Mouse (Mus musculus): ENCODE data around the gene Auh. TPM values are rescaled to one million over a fixed set of nuclear protein-coding genes. Genes with fewer than 3 reads are reported as not detected.

Gene Auh
- total and polyA plus RNA-seq, 2 experiments from 2014 or later: 60.7 to 61.3 TPM

- no peak overlapping the region for H3K9ac ChIP-seq (replicated peaks; ENCODE audit: low read depth, low read length)
- H3K9me3 ChIP-seq (replicated peaks; ENCODE audit: control insufficient read depth, low read length): no peaks in the 10 kb centered on the region
- no peak for ATAC-seq (ENCODE audit: insufficient read depth, low read depth)
- no peak for TF ChIP-seq CTCF (IDR thresholded peaks at IDR 0.05; ENCODE audit: low read depth)
- no peak for TF ChIP-seq EP300 (IDR thresholded peaks at IDR 0.05; ENCODE audit: low read depth)
- H3K36me3 ChIP-seq (replicated peaks; ENCODE audit: control insufficient read depth, insufficient read depth, low read length): 0 out of 2 replicates have a peak, but pooled peaks cover 12% of the 10 kb centered on the region
- no peak overlapping the region for H3K4me2 ChIP-seq (ENCODE audit: low read depth, low read length)
- WGBS: 83% methylated on average over 7 of the region's 7 CpGs
- no peaks in the 10 kb centered on the region for H3K27me3 ChIP-seq (ENCODE audit: control insufficient read depth, insufficient read depth, low read length)
- no peak overlapping the region for H3K4me3 ChIP-seq (ENCODE audit: low read depth, low read length)
- 0 out of 2 replicates have a peak, but pooled peaks cover 3% of the 10 kb centered on the region for H3K4me1 ChIP-seq (ENCODE audit: control insufficient read depth, insufficient read depth)
- no peak overlapping the region for H3K27ac ChIP-seq (ENCODE audit: low read depth)
- no peak for DNase-seq (ENCODE audit: low spot score)
Observed at GRCm38 (mm10) chr13:52921065-52921825, 8.2 kb downstream of the Auh start.

- Histone ChIP-seq H3K4me2 (ENCODE audit: low read depth, low read length) (no peak overlapping the region), H3K27me3 (ENCODE audit: control insufficient read depth, insufficient read depth, low read length) (no peaks in the 10 kb centered on the region), H3K4me1 (ENCODE audit: control insufficient read depth, insufficient read depth) (peaks cover 5% of the 10 kb centered on the region; the same call in 1 of the 2 replicates), H3K9me3 (replicated peaks; ENCODE audit: control insufficient read depth, low read length) (no peaks in the 10 kb centered on the region), H3K36me3 (replicated peaks; ENCODE audit: control insufficient read depth, insufficient read depth, low read length) (0 out of 2 replicates have a peak, but pooled peaks cover 12% of the 10 kb centered on the region), H3K27ac (ENCODE audit: low read depth) (no peak overlapping the region), H3K9ac (replicated peaks; ENCODE audit: low read depth, low read length) (no peak overlapping the region), H3K4me3 (ENCODE audit: low read depth, low read length) (no peak overlapping the region)
- ATAC-seq (ENCODE audit: insufficient read depth, low read depth) (no peak), DNase-seq (ENCODE audit: low spot score) (no peak)
- no peak for TF ChIP-seq CTCF (IDR thresholded peaks at IDR 0.05; ENCODE audit: low read depth)
- TF ChIP-seq EP300 (IDR thresholded peaks at IDR 0.05; ENCODE audit: low read depth): no peak
- 54% methylated on average over 10 of the region's 10 CpGs for WGBS
Observed at GRCm38 (mm10) chr13:52919790-52920352, 9.6 kb downstream of the Auh start.

- no peak overlapping the region for H3K4me3 ChIP-seq (ENCODE audit: low read depth, low read length)
- ATAC-seq (ENCODE audit: insufficient read depth, low read depth): no peak
- no peak overlapping the region for H3K27ac ChIP-seq (ENCODE audit: low read depth)
- H3K4me2 ChIP-seq (ENCODE audit: low read depth, low read length): no peak overlapping the region
- TF ChIP-seq CTCF (IDR thresholded peaks at IDR 0.05; ENCODE audit: low read depth) (no peak), EP300 (IDR thresholded peaks at IDR 0.05; ENCODE audit: low read depth) (no peak)
- H3K9me3 ChIP-seq (replicated peaks; ENCODE audit: control insufficient read depth, low read length): no peaks in the 10 kb centered on the region
- 0 out of 2 replicates have a peak, but pooled peaks cover 12% of the 10 kb centered on the region for H3K36me3 ChIP-seq (replicated peaks; ENCODE audit: control insufficient read depth, insufficient read depth, low read length)
- no peak overlapping the region for H3K9ac ChIP-seq (replicated peaks; ENCODE audit: low read depth, low read length)
- WGBS: 92% methylated on average over 5 of the region's 5 CpGs
- peaks cover 5% of the 10 kb centered on the region; the same call in 1 of the 2 replicates for H3K4me1 ChIP-seq (ENCODE audit: control insufficient read depth, insufficient read depth)
- H3K27me3 ChIP-seq (ENCODE audit: control insufficient read depth, insufficient read depth, low read length): no peaks in the 10 kb centered on the region
- DNase-seq (ENCODE audit: low spot score): no peak
Observed at GRCm38 (mm10) chr13:52918333-52918732, 11.1 kb downstream of the Auh start.

GRCm38 (mm10) chr13:52914591-52915110 lies 14.8 kb downstream of the Auh start:
- DNase-seq (ENCODE audit: low spot score): no peak
- no peak overlapping the region for H3K4me2 ChIP-seq (ENCODE audit: low read depth, low read length)
- H3K9ac ChIP-seq (replicated peaks; ENCODE audit: low read depth, low read length): no peak overlapping the region
- H3K27ac ChIP-seq (ENCODE audit: low read depth): no peak overlapping the region
- no peak overlapping the region for H3K4me3 ChIP-seq (ENCODE audit: low read depth, low read length)
- no peaks in the 10 kb centered on the region for H3K9me3 ChIP-seq (replicated peaks; ENCODE audit: control insufficient read depth, low read length)
- ATAC-seq (ENCODE audit: insufficient read depth, low read depth): no peak
- 77% methylated on average over 19 of the region's 19 CpGs for WGBS
- TF ChIP-seq CTCF (IDR thresholded peaks at IDR 0.05; ENCODE audit: low read depth) (no peak), EP300 (IDR thresholded peaks at IDR 0.05; ENCODE audit: low read depth) (no peak)
- H3K36me3 ChIP-seq (replicated peaks; ENCODE audit: control insufficient read depth, insufficient read depth, low read length): peaks cover 28% of the 10 kb centered on the region
- peaks cover 5% of the 10 kb centered on the region; the same call in 1 of the 2 replicates for H3K4me1 ChIP-seq (ENCODE audit: control insufficient read depth, insufficient read depth)
- H3K27me3 ChIP-seq (ENCODE audit: control insufficient read depth, insufficient read depth, low read length): no peaks in the 10 kb centered on the region

GRCm38 (mm10) chr13:52913926-52914325 lies 15.6 kb downstream of the Auh start:
- no peak overlapping the region for H3K4me3 ChIP-seq (ENCODE audit: low read depth, low read length)
- WGBS: 86% methylated on average over 7 of the region's 7 CpGs
- no peak overlapping the region for H3K27ac ChIP-seq (ENCODE audit: low read depth)
- no peak overlapping the region for H3K9ac ChIP-seq (replicated peaks; ENCODE audit: low read depth, low read length)
- no peaks in the 10 kb centered on the region for H3K27me3 ChIP-seq (ENCODE audit: control insufficient read depth, insufficient read depth, low read length)
- no peak for TF ChIP-seq CTCF (IDR thresholded peaks at IDR 0.05; ENCODE audit: low read depth)
- TF ChIP-seq EP300 (IDR thresholded peaks at IDR 0.05; ENCODE audit: low read depth): no peak
- no peak for DNase-seq (ENCODE audit: low spot score)
- H3K9me3 ChIP-seq (replicated peaks; ENCODE audit: control insufficient read depth, low read length): no peaks in the 10 kb centered on the region
- peaks cover 5% of the 10 kb centered on the region; the same call in 1 of the 2 replicates for H3K4me1 ChIP-seq (ENCODE audit: control insufficient read depth, insufficient read depth)
- no peak for ATAC-seq (ENCODE audit: insufficient read depth, low read depth)
- no peak overlapping the region for H3K4me2 ChIP-seq (ENCODE audit: low read depth, low read length)
- peaks cover 30% of the 10 kb centered on the region for H3K36me3 ChIP-seq (replicated peaks; ENCODE audit: control insufficient read depth, insufficient read depth, low read length)

All from heart, postnatal 0 days (tissue).